Mouse (Mus musculus) adrenal gland (tissue): ENCODE results near the gene Il4ra.

Experiments used
- intact Hi-C: fragments of 180-260 bp; cut with DNase I; formaldehyde crosslinking; loops from one replicate; pipeline ENCODE4 v1.15.1; 2025

Gene Il4ra

GRCm38 (mm10) chr7:125568888-125569287, 17.0 kb downstream of the Il4ra start:
- intact Hi-C loops: no loop called here

GRCm38 (mm10) chr7:125571891-125572290, 20.0 kb downstream of the Il4ra start:
- intact Hi-C loops: no loop called here

- intact Hi-C loops: no loop called here
Measured at GRCm38 (mm10) chr7:125572737-125573136, 20.8 kb downstream of the Il4ra start.

- intact Hi-C loops: no loop called here
Measured at GRCm38 (mm10) chr7:125573849-125574248, 21.9 kb downstream of the Il4ra start.

- intact Hi-C loops: no loop called here
Measured at GRCm38 (mm10) chr7:125574832-125575231, 22.9 kb downstream of the Il4ra start.

- intact Hi-C loops: no loop called here
Measured at GRCm38 (mm10) chr7:125575738-125576540, 24.0 kb downstream of the Il4ra start.

- intact Hi-C loops: no loop called here
Measured at GRCm38 (mm10) chr7:125576982-125577381, 25.1 kb downstream of the Il4ra start.

GRCm38 (mm10) chr7:125577486-125578088, 25.7 kb downstream of the Il4ra start:
- intact Hi-C loops: no loop called here

GRCm38 (mm10) chr7:125578106-125578505, 26.2 kb downstream of the Il4ra start:
- intact Hi-C loops: no loop called here

GRCm38 (mm10) chr7:125579545-125580219, 27.8 kb downstream of the Il4ra start:
- intact Hi-C loops: loop anchor here (5.0 kb wide), 2 partner anchors 58 to 157 kb away; no protein-coding TSS in a partner anchor

GRCm38 (mm10) chr7:125580220-125580549, 28.3 kb downstream of the Il4ra start:
- intact Hi-C loops: loop anchor here (5.0 kb wide), 2 partner anchors 57 to 158 kb away; no protein-coding TSS in a partner anchor

- intact Hi-C loops: loop anchor here (1.0 to 5.0 kb wide), 3 partner anchors 57 to 158 kb away; no protein-coding TSS in a partner anchor
Measured at GRCm38 (mm10) chr7:125580625-125581316, 28.9 kb downstream of the Il4ra start.

GRCm38 (mm10) chr7:125581317-125581672, 29.4 kb downstream of the Il4ra start:
- intact Hi-C loops: loop anchor here (1.0 to 5.0 kb wide), 3 partner anchors 56 to 159 kb away; no protein-coding TSS in a partner anchor

GRCm38 (mm10) chr7:125583325-125584004, 31.5 kb downstream of the Il4ra start:
- intact Hi-C loops: loop anchor here (5.0 kb wide), 2 partner anchors 54 to 161 kb away; no protein-coding TSS in a partner anchor

GRCm38 (mm10) chr7:125584005-125584369, 32.1 kb downstream of the Il4ra start:
- intact Hi-C loops: loop anchor here (5.0 kb wide), 2 partner anchors 53 to 162 kb away; no protein-coding TSS in a partner anchor

- intact Hi-C loops: no loop called here
Measured at GRCm38 (mm10) chr7:125586355-125586754, 34.4 kb downstream of the Il4ra start.

GRCm38 (mm10) chr7:125588721-125589120, 36.8 kb downstream of the Il4ra start:
- intact Hi-C loops: no loop called here

GRCm38 (mm10) chr7:125589896-125590295, 38.0 kb downstream of the Il4ra start:
- intact Hi-C loops: no loop called here

- intact Hi-C loops: no loop called here
Measured at GRCm38 (mm10) chr7:125593831-125594230, 41.9 kb downstream of the Il4ra start.

- intact Hi-C loops: no loop called here
Measured at GRCm38 (mm10) chr7:125596406-125596805, 44.5 kb downstream of the Il4ra start.

GRCm38 (mm10) chr7:125597083-125597482, 45.2 kb downstream of the Il4ra start:
- intact Hi-C loops: no loop called here
